Mouse (Mus musculus) intestine, embryonic 14.5 days (tissue): ENCODE data around the gene Paqr4. TPM values are rescaled to one million over a fixed set of nuclear protein-coding genes. Genes with fewer than 3 reads are reported as not detected.

Experiments
- ATAC-seq: fragments of 200-750 bp; cut with Nextera tagmentation; replicated peaks from 2 replicates; pipeline ENCODE4 v1.8.0; 2017; ENCODE audit warnings: low read depth, moderate number of reproducible peaks, moderate TSS enrichment, moderate library complexity; ENCODE audit not compliant: low FRiP score, low TSS enrichment
- DNase-seq: peaks from one replicate; pipeline ENCODE4 v3.0.0-alpha.2; 2018; ENCODE audit warnings: low spot score
- H3K27ac ChIP-seq: fragments of 300-500 bp; sonication (generic); 2 replicates; pipeline ENCODE4 v1.5.1; 2014; ENCODE audit warnings: low read depth, mild to moderate bottlenecking, control low read depth
- H3K27me3 ChIP-seq: fragments of 300-500 bp; sonication (generic); replicated peaks from 2 replicates; pipeline ENCODE4 v1.6.1; 2014; ENCODE audit warnings: low read length, control low read depth; ENCODE audit not compliant: control insufficient read depth, insufficient read depth
- H3K36me3 ChIP-seq: fragments of 300-500 bp; sonication (generic); 2 replicates; pipeline ENCODE4 v1.6.1; 2014; ENCODE audit warnings: low read length, control low read depth; ENCODE audit not compliant: control insufficient read depth, insufficient read depth
- H3K4me1 ChIP-seq: fragments of 300-500 bp; sonication (generic); replicated peaks from 2 replicates; pipeline ENCODE4 v1.6.1; 2014; ENCODE audit warnings: low read length, control low read depth, mixed read lengths; ENCODE audit not compliant: control insufficient read depth, insufficient read depth
- H3K4me2 ChIP-seq: fragments of 300-500 bp; sonication (generic); 2 replicates; pipeline ENCODE4 v1.6.1; 2014; ENCODE audit warnings: low read length
- H3K4me3 ChIP-seq: fragments of 300-500 bp; sonication (generic); 2 replicates; pipeline ENCODE4 v1.5.1; 2014; ENCODE audit warnings: low read depth, low read length, control low read depth, mixed read lengths
- H3K9ac ChIP-seq: fragments of 300-500 bp; sonication (generic); 2 replicates; pipeline ENCODE4 v1.6.1; 2014; ENCODE audit warnings: mild to moderate bottlenecking, low read length
- H3K9me3 ChIP-seq: fragments of 300-500 bp; sonication (generic); 2 replicates; pipeline ENCODE4 v1.6.1; 2016; ENCODE audit warnings: low read length, control low read depth; ENCODE audit not compliant: control insufficient read depth
- WGBS: fragments of 180-500 bp; shearing (Covaris S2); extraction: QIAGEN DNeasy Blood & Tissue Kit; methylation state at CpG from one replicate; pipeline ENCODE4 v1.1.7; 2014; 5-methylcytosine and 5-hydroxymethylcytosine counted together
- polyA plus RNA-seq: library from polyadenylated mRNA; unstranded; fragments of >200 nt; fragmentation: Nextera tagmentation; extraction: Ambion mirVana; gene quantifications from 2 replicates; pipeline ENCODE4 v1.2.1, GENCODE M21; 2014

The Paqr4 gene
- polyA plus RNA-seq, 1 experiment from 2014 or later: 18.6 TPM

DNA sequence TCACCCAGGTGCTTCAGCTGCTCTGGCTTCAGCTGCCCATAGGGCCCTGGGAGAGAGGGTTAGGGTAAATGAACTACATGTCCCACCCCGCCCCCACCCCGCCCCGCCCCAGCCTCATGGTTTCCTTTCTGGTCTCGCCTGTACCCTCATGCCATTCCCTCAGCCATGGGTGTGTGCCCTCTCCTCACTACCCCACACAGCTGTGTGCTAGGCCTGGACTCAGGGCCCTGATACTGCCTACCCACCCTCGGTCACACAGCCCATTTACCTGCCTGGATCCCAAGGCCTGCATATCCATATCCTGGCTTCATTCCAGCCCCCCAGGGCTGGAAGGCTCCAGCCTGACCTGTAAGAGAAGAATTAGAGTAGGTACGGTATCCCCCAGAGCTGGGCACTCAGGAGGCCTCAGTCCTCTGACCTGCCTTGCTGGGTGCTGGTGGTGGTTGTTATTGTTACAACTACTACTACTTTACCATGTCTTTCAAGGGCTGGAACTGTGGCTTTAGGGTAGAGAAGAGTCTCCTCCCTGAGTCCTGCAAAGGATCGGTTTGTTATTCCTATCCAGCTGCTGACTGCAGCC, 35.1 kb downstream of the Paqr4 start:
- ATAC-seq (no peak), DNase-seq (no peak)
- Histone ChIP-seq H3K4me3 (no peak overlapping the region), H3K9ac (no peak overlapping the region), H3K27me3 (peaks cover 9% of the 10 kb centered on the region; the same call in 1 of the 2 replicates), H3K36me3 (no peaks in the 10 kb centered on the region), H3K9me3 (no peaks in the 10 kb centered on the region), H3K27ac (no peak overlapping the region), H3K4me2 (no peak overlapping the region), H3K4me1 (no peaks in the 10 kb centered on the region)
- 74% methylated on average over 7 of the region's 7 CpGs for WGBS

DNA sequence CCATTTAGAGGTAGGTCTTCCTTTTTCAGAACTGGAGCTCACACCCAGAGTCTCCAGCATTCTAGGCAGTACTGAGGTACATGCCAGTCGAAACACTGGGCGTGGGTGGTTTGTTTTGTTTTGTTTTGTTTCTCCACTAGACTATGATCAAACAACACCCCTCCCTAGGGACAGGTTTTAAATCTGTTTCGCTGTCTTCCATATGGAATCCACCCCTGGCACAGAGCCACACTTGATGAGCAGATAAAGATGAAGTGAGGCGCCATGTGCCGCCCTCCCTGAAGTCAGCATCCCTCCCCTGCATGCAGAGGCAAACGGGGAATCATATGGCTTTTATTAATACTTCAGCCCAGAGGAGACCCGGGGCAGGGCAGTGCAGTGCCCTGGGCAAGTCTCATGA, 35.9 kb downstream of the Paqr4 start:
- H3K27me3 ChIP-seq: peaks cover 12% of the 10 kb centered on the region; the same call in 1 of the 2 replicates
- no peaks in the 10 kb centered on the region for H3K36me3 ChIP-seq
- no peaks in the 10 kb centered on the region for H3K4me1 ChIP-seq
- H3K9me3 ChIP-seq: no peaks in the 10 kb centered on the region
- H3K27ac ChIP-seq: no peak overlapping the region
- H3K4me3 ChIP-seq: no peak overlapping the region
- no peak for DNase-seq
- no peak for ATAC-seq
- H3K9ac ChIP-seq: no peak overlapping the region
- 60% methylated on average over 7 of the region's 7 CpGs for WGBS
- no peak overlapping the region for H3K4me2 ChIP-seq

DNA sequence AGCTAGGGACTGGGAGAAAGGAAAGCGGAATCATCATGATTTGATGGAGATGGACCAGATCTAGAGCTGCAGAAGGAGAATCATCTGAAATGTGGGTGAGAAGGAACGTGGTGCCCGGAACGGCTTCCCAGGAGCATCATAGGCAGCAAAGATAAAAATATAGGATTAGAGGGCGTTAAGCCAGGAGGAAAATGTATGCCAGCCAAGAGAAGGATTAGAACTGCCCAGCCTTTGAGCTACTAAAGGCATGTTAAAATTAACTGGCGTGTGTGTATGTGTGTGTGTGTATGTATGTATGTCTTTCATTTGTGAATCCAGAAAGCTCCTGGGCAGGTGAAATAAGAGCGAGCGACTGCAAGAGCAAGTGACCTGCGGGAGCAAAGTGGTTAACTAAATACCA, 37.4 kb downstream of the Paqr4 start:
- WGBS: 86% methylated on average over 9 of the region's 9 CpGs
- no peaks in the 10 kb centered on the region for H3K36me3 ChIP-seq
- H3K4me3 ChIP-seq: no peak overlapping the region
- no peak for DNase-seq
- ATAC-seq: no peak
- H3K9ac ChIP-seq: no peak overlapping the region
- no peak overlapping the region for H3K27ac ChIP-seq
- H3K9me3 ChIP-seq: no peaks in the 10 kb centered on the region
- H3K4me2 ChIP-seq: no peak overlapping the region
- H3K4me1 ChIP-seq: no peaks in the 10 kb centered on the region
- peaks cover 25% of the 10 kb centered on the region; the same call in 1 of the 2 replicates for H3K27me3 ChIP-seq

DNA sequence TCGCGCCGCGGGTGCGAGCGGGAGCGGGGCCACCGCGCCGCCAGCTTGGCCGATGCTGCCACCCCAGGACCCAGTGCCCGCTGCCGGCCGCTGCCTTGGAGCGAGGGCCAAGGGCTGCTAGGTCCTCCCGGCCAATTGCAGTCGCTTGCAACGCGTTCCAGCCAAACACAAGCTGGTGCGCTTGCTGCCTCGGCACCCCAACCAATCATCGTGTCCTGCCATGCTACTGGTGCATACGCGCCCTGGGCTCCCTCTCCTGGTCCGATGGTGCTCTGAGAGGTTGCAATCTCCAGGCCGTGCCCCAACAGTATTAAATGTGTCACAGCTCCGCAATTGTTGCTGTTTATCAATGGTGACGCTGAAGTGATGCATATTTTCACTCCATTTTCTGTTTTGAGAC, 40.6 kb downstream of the Paqr4 start:
- Histone ChIP-seq H3K36me3 (no peaks in the 10 kb centered on the region), H3K4me2 (peak overlapping the region; percentile 99), H3K27ac (no peak overlapping the region), H3K27me3 (peaks cover 21% of the 10 kb centered on the region; the same call in 1 of the 2 replicates), H3K9ac (peak overlapping the region; percentile 41), H3K4me3 (peak overlapping the region; percentile 52), H3K4me1 (no peaks in the 10 kb centered on the region; the same call in 1 of the 2 replicates), H3K9me3 (no peaks in the 10 kb centered on the region)
- ATAC-seq: peak; percentile 90
- WGBS: 0% methylated on average over 27 of the region's 28 CpGs
- DNase-seq: peak; percentile 87

DNA sequence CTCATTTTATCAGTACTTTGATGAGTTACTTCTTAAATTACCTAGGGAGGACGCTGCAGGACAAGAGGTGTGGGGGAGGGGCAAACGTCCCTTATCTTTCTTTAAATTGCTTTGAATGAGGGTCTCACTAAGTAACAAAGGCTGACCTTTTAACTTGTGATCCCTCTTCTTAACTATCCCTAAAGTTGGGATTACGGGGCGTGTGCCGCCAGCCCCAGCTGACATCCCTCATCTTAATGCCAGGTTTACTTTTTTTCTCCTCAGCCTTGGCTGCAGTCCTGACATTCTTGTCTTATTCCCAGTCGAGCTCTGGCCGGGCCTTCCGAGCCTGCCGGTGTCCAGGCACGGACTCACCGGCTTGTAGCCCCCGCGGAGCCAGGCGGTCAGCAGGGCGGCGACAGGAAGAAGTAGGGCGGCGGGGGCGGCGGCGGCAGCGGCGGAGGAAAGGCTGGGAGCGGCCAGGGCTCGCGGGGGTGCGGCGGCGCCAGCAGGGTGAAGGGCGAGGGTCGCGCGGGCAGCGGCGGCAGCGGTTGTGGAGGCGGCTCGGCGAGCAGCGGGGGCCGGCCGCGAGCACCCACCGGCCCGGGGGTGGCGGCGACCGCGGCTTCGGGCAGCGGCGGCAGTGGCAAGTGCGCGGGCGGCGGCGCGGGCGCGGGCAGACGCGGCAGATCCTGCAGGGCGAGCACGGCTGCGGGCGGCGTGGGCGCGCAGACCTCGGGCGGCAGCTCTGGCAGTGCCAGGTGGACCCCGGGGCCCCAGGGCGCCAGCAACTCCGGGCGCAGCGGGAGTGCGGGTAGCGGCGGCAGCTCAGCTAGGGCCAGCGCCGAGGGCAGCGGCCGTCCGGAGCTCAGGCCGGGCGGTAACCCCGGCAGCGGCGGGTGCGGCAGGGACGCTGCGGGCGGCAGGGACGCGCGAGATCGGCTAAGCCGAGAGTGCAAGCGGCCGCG, 41.3 kb downstream of the Paqr4 start:
- peaks cover 21% of the 10 kb centered on the region; the same call in 1 of the 2 replicates for H3K27me3 ChIP-seq
- no peaks in the 10 kb centered on the region for H3K36me3 ChIP-seq
- H3K9ac ChIP-seq: peak overlapping the region; percentile 41
- no peaks in the 10 kb centered on the region; the same call in 1 of the 2 replicates for H3K4me1 ChIP-seq
- no peaks in the 10 kb centered on the region for H3K9me3 ChIP-seq
- DNase-seq: no peak
- under 1% methylated on average over 61 of the region's 101 CpGs for WGBS
- H3K27ac ChIP-seq: no peak overlapping the region
- peak overlapping the region; percentile 99 for H3K4me2 ChIP-seq
- peak; percentile 29 for ATAC-seq
- peak overlapping the region; percentile 52 for H3K4me3 ChIP-seq

DNA sequence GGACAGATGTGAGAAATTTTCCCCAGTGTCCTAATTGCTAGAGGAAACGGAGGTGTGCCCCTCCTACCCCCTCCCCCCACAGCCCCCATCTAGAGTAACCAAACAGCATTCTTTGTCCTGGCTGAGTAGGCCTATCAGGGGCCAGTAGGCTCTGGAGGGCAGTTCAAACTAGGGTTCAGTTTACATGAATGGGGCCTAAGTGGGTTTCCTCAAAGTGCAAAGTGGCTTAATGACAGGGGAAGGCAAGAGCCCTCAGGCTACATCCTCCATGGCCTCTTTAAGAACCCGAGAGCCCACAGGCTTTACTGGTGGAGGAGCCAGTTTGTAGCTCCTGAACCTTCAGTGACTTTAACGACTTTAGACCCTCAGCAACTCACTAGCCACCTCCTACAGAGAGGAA, 44.9 kb downstream of the Paqr4 start:
- H3K9me3 ChIP-seq: no peaks in the 10 kb centered on the region
- H3K4me3 ChIP-seq: no peak overlapping the region
- no peak overlapping the region for H3K4me2 ChIP-seq
- no peaks in the 10 kb centered on the region; the same call in 1 of the 2 replicates for H3K4me1 ChIP-seq
- no peak overlapping the region for H3K27ac ChIP-seq
- no peak for DNase-seq
- H3K27me3 ChIP-seq: peaks cover 18% of the 10 kb centered on the region; the same call in 1 of the 2 replicates
- ATAC-seq: no peak
- 11% methylated on average over 3 of the region's 3 CpGs for WGBS
- no peak overlapping the region for H3K9ac ChIP-seq
- H3K36me3 ChIP-seq: no peaks in the 10 kb centered on the region

DNA sequence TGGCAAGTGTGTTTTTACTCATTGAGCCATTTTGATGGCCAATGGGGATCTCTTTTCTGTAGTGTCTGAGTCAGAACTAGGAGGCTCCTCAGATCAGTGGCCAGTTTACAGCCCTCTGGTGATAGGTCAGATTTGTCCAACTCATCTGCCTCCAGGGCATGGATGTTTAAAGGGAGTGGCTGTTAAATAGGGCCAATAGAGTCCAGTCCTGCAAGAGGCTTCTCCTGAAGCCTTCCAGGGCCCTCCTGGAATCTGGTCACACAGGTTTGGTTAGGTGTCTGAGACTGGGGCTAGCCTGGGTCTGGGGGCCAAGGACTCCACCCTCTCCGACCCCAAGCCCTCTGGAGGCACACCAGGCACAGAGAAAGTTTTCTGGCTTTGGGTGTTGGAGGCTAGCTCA, 46.2 kb downstream of the Paqr4 start:
- no peaks in the 10 kb centered on the region for H3K36me3 ChIP-seq
- ATAC-seq (peak; percentile 70), DNase-seq (no peak)
- H3K9me3 ChIP-seq: no peaks in the 10 kb centered on the region
- no peak overlapping the region for H3K4me2 ChIP-seq
- peaks cover 10% of the 10 kb centered on the region; the same call in 1 of the 2 replicates for H3K27me3 ChIP-seq
- no peak overlapping the region for H3K9ac ChIP-seq
- no peaks in the 10 kb centered on the region; the same call in 1 of the 2 replicates for H3K4me1 ChIP-seq
- WGBS: 62% methylated on average over 1 of the region's 1 CpGs
- H3K27ac ChIP-seq: no peak overlapping the region
- no peak overlapping the region for H3K4me3 ChIP-seq
